Mouse (Mus musculus) G1E (cell line): ENCODE measurements around the gene Dyrk1a. TPM values are rescaled to one million over a fixed set of nuclear protein-coding genes. Genes with fewer than 3 reads are reported as not detected.

ENCODE experiments used
- ATAC-seq: 2 replicates; pipeline ENCODE4 v1.8.0; 2016; ENCODE audit warnings: mild to moderate bottlenecking; ENCODE audit not compliant: insufficient number of reproducible peaks, poor library complexity, low FRiP score, severe bottlenecking; ENCODE audit errors: extremely low read depth
- DNase-seq: peaks from one replicate; pipeline ENCODE4 v3.0.0; 2012; ENCODE audit warnings: low spot score
- H3K27me3 ChIP-seq: 2 replicates; pipeline ENCODE4 v1.6.1; 2012; ENCODE audit warnings: mild to moderate bottlenecking, low read length, inconsistent platforms; ENCODE audit not compliant: insufficient read depth
- H3K36me3 ChIP-seq: replicated peaks from 2 replicates; pipeline ENCODE3; 2012; ENCODE audit warnings: mild to moderate bottlenecking, inconsistent platforms
- H3K4me1 ChIP-seq: 2 replicates; pipeline ENCODE4 v1.6.1; 2012; ENCODE audit warnings: low read depth, low read length, inconsistent platforms, mixed read lengths; ENCODE audit not compliant: insufficient read depth
- H3K4me3 ChIP-seq: 2 replicates; pipeline ENCODE4 v1.5.1; 2012; ENCODE audit warnings: low read depth, mild to moderate bottlenecking, inconsistent platforms, low read length, moderate library complexity, mixed read lengths
- H3K9me3 ChIP-seq: replicated peaks from 2 replicates; pipeline ENCODE4 v1.6.1; 2012; ENCODE audit warnings: inconsistent platforms
- CTCF ChIP-seq: IDR thresholded peaks from 2 replicates; pipeline ENCODE4 v1.5.1; 2012; ENCODE audit warnings: low read depth, low read length, inconsistent platforms, mixed read lengths
- GATA1 ChIP-seq: IDR thresholded peaks from 2 replicates; pipeline ENCODE4 v1.6.1; 2012; ENCODE audit warnings: borderline replicate concordance, low read length, inconsistent platforms, mixed read lengths
- GATA2 ChIP-seq: IDR thresholded peaks from 2 replicates; pipeline ENCODE4 v1.6.1; 2012; ENCODE audit warnings: low read depth, low read length, inconsistent platforms, borderline replicate concordance
- POLR2AphosphoS5 ChIP-seq: IDR thresholded peaks from 2 replicates; pipeline ENCODE4 v1.6.1; 2012; ENCODE audit warnings: low read depth, low read length, inconsistent platforms; ENCODE audit not compliant: insufficient replicate concordance
- TAL1 ChIP-seq: conservative IDR thresholded peaks from 2 replicates; pipeline ENCODE4 v1.6.1; 2012; ENCODE audit warnings: low read depth, low read length, inconsistent platforms, mixed read lengths
- polyA plus RNA-seq: library from polyadenylated mRNA; stranded (reverse); fragments of >175 nt; gene quantifications from 2 replicates; pipeline ENCODE4 v1.2.3, GENCODE M21; 2012
- total RNA-seq, 2 experiments: library from RNA; stranded (forward) in 1 of 2; stranded (reverse) in 1 of 2; fragments of 200-1000 nt in 1 of 2; fragments of >200 nt in 1 of 2; fragmentation: Nextera tagmentation in 1 of 2; gene quantifications; 2 replicates each; pipeline ENCODE4 v1.2.3; 2014 to 2017

Gene Dyrk1a
- total and polyA plus RNA-seq, 3 experiments: 14.5 to 106 (median 67.3) TPM

- H3K9me3 ChIP-seq: no peaks in the 10 kb centered on the region
- no peak overlapping the region for H3K4me3 ChIP-seq
- ATAC-seq: no peak
- no peaks in the 10 kb centered on the region for H3K27me3 ChIP-seq
- peaks cover 75% of the 10 kb centered on the region for H3K36me3 ChIP-seq
- DNase-seq: no peak
- no peak for TF ChIP-seq TAL1
- no peak for TF ChIP-seq GATA1
- TF ChIP-seq CTCF: no peak
- peaks cover 20% of the 10 kb centered on the region; the same call in 1 of the 2 replicates for H3K4me1 ChIP-seq
Measured at GRCm38 (mm10) chr16:94617255-94617654, 47.4 kb downstream of the Dyrk1a start.

GRCm38 (mm10) chr16:94618543-94618942 lies 48.7 kb downstream of the Dyrk1a start:
- TF ChIP-seq CTCF (no peak), GATA1 (no peak), TAL1 (no peak), POLR2AphosphoS5 (no peak), GATA2 (no peak)
- ATAC-seq (peak; percentile 49; the same call in 1 of the 2 replicates), DNase-seq (no peak)
- Histone ChIP-seq H3K4me3 (no peak overlapping the region), H3K36me3 (peaks cover 75% of the 10 kb centered on the region), H3K9me3 (no peaks in the 10 kb centered on the region), H3K4me1 (peaks cover 20% of the 10 kb centered on the region; the same call in 1 of the 2 replicates), H3K27me3 (no peaks in the 10 kb centered on the region)

GRCm38 (mm10) chr16:94619301-94619700 lies 49.5 kb downstream of the Dyrk1a start:
- Histone ChIP-seq H3K36me3 (peaks cover 71% of the 10 kb centered on the region), H3K4me3 (no peak overlapping the region), H3K27me3 (no peaks in the 10 kb centered on the region), H3K4me1 (peaks cover 15% of the 10 kb centered on the region; the same call in 1 of the 2 replicates), H3K9me3 (no peaks in the 10 kb centered on the region)
- no peak for DNase-seq
- no peak for ATAC-seq
- TF ChIP-seq CTCF (no peak), GATA1 (no peak), POLR2AphosphoS5 (no peak), TAL1 (no peak), GATA2 (no peak)

- TF ChIP-seq POLR2AphosphoS5 (no peak), GATA1 (no peak), TAL1 (no peak), GATA2 (no peak), CTCF (no peak)
- Histone ChIP-seq H3K4me1 (peaks cover 39% of the 10 kb centered on the region), H3K36me3 (peaks cover 53% of the 10 kb centered on the region), H3K9me3 (no peaks in the 10 kb centered on the region), H3K4me3 (no peak overlapping the region), H3K27me3 (no peaks in the 10 kb centered on the region)
- no peak for DNase-seq
- no peak for ATAC-seq
Measured at GRCm38 (mm10) chr16:94624871-94625270, 55.1 kb downstream of the Dyrk1a start.

GRCm38 (mm10) chr16:94625639-94626038 lies 55.8 kb downstream of the Dyrk1a start:
- Histone ChIP-seq H3K27me3 (no peaks in the 10 kb centered on the region), H3K4me3 (no peak overlapping the region), H3K36me3 (peaks cover 46% of the 10 kb centered on the region), H3K4me1 (peaks cover 39% of the 10 kb centered on the region), H3K9me3 (no peaks in the 10 kb centered on the region)
- no peak for ATAC-seq
- no peak for TF ChIP-seq CTCF
- no peak for TF ChIP-seq GATA2
- TF ChIP-seq POLR2AphosphoS5: no peak
- TF ChIP-seq TAL1: no peak
- no peak for TF ChIP-seq GATA1
- DNase-seq: no peak

- H3K27me3 ChIP-seq: no peaks in the 10 kb centered on the region
- TF ChIP-seq TAL1: no peak
- H3K4me3 ChIP-seq: no peak overlapping the region; the same call in 1 of the 2 replicates
- peaks cover 48% of the 10 kb centered on the region for H3K4me1 ChIP-seq
- peaks cover 39% of the 10 kb centered on the region for H3K36me3 ChIP-seq
- DNase-seq (no peak), ATAC-seq (no peak)
- H3K9me3 ChIP-seq: no peaks in the 10 kb centered on the region
Measured at GRCm38 (mm10) chr16:94627736-94628135, 57.9 kb downstream of the Dyrk1a start.
